Mouse (Mus musculus) intestine, embryonic 14.5 days (tissue): ENCODE data around the gene Tarsl2. TPM values are rescaled to one million over a fixed set of nuclear protein-coding genes. Genes with fewer than 3 reads are reported as not detected.

Source experiments
- ATAC-seq: fragments of 200-750 bp; cut with Nextera tagmentation; replicated peaks from 2 replicates; pipeline ENCODE4 v1.8.0; 2017; ENCODE audit warnings: low read depth, moderate number of reproducible peaks, moderate TSS enrichment, moderate library complexity; ENCODE audit not compliant: low FRiP score, low TSS enrichment
- DNase-seq: peaks from one replicate; pipeline ENCODE4 v3.0.0-alpha.2; 2018; ENCODE audit warnings: low spot score
- H3K27ac ChIP-seq: fragments of 300-500 bp; sonication (generic); 2 replicates; pipeline ENCODE4 v1.5.1; 2014; ENCODE audit warnings: low read depth, mild to moderate bottlenecking, control low read depth
- H3K27me3 ChIP-seq: fragments of 300-500 bp; sonication (generic); replicated peaks from 2 replicates; pipeline ENCODE4 v1.6.1; 2014; ENCODE audit warnings: low read length, control low read depth; ENCODE audit not compliant: control insufficient read depth, insufficient read depth
- H3K36me3 ChIP-seq: fragments of 300-500 bp; sonication (generic); 2 replicates; pipeline ENCODE4 v1.6.1; 2014; ENCODE audit warnings: low read length, control low read depth; ENCODE audit not compliant: control insufficient read depth, insufficient read depth
- H3K4me1 ChIP-seq: fragments of 300-500 bp; sonication (generic); replicated peaks from 2 replicates; pipeline ENCODE4 v1.6.1; 2014; ENCODE audit warnings: low read length, control low read depth, mixed read lengths; ENCODE audit not compliant: control insufficient read depth, insufficient read depth
- H3K4me2 ChIP-seq: fragments of 300-500 bp; sonication (generic); 2 replicates; pipeline ENCODE4 v1.6.1; 2014; ENCODE audit warnings: low read length
- H3K4me3 ChIP-seq: fragments of 300-500 bp; sonication (generic); 2 replicates; pipeline ENCODE4 v1.5.1; 2014; ENCODE audit warnings: low read depth, low read length, control low read depth, mixed read lengths
- H3K9ac ChIP-seq: fragments of 300-500 bp; sonication (generic); 2 replicates; pipeline ENCODE4 v1.6.1; 2014; ENCODE audit warnings: mild to moderate bottlenecking, low read length
- H3K9me3 ChIP-seq: fragments of 300-500 bp; sonication (generic); 2 replicates; pipeline ENCODE4 v1.6.1; 2016; ENCODE audit warnings: low read length, control low read depth; ENCODE audit not compliant: control insufficient read depth
- WGBS: fragments of 180-500 bp; shearing (Covaris S2); extraction: QIAGEN DNeasy Blood & Tissue Kit; methylation state at CpG from one replicate; pipeline ENCODE4 v1.1.7; 2014; 5-methylcytosine and 5-hydroxymethylcytosine counted together
- polyA plus RNA-seq: library from polyadenylated mRNA; unstranded; fragments of >200 nt; fragmentation: Nextera tagmentation; extraction: Ambion mirVana; gene quantifications from 2 replicates; pipeline ENCODE4 v1.2.1, GENCODE M21; 2014

Tarsl2 gene
- polyA plus RNA-seq, 1 experiment from 2014 or later: 8.5 TPM

GRCm38 (mm10) chr7:65735261-65735660 is 90.6 kb downstream of the Tarsl2 start:
- Histone ChIP-seq H3K27ac (no peak overlapping the region), H3K9me3 (no peaks in the 10 kb centered on the region), H3K27me3 (no peaks in the 10 kb centered on the region), H3K36me3 (no peaks in the 10 kb centered on the region), H3K4me2 (no peak overlapping the region), H3K4me3 (no peak overlapping the region), H3K4me1 (no peaks in the 10 kb centered on the region), H3K9ac (no peak overlapping the region)
- ATAC-seq (no peak), DNase-seq (no peak)
- WGBS: 84% methylated on average over 3 of the region's 3 CpGs

DNA sequence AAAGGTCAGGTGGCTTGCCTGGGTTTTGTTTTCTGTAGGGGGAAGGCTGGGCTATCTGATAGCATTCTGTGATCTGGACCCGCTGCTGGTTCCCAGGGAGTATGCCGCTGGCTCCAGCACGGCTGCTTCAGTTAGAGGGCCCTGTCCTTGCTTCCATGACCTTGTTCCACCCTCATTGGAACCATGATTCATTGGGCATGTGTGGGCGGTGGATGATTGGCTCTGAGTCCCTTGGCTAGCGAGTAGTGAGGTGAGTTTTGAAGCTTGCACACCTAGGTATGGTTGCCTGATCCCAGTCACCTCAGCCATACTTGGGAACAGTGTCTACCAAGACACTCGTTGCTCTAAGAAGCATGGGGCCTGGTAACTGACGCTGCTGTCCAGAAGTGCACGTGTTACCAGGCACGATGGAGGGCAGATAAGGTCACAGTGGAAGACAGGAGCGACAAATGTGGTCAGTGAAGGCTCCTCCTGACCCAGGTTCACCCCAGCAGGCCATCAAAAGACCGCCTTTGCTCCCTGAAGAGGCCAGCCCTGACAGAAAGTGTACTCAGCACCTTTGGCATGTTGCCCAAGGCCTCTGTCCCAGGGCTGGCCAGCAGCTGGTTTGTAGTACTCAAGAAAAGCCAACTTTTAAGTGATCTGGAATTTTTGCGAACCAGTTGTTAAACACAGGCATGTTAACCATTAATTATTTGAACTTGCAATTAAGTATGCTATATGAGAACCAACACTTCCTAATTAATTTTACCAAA is 92.8 kb downstream of the Tarsl2 start:
- no peak overlapping the region for H3K9ac ChIP-seq
- no peaks in the 10 kb centered on the region for H3K27me3 ChIP-seq
- no peak overlapping the region for H3K4me3 ChIP-seq
- WGBS: 67% methylated on average over 12 of the region's 12 CpGs
- ATAC-seq (no peak), DNase-seq (no peak)
- no peaks in the 10 kb centered on the region for H3K36me3 ChIP-seq
- no peak overlapping the region for H3K27ac ChIP-seq
- H3K4me2 ChIP-seq: no peak overlapping the region
- H3K4me1 ChIP-seq: no peaks in the 10 kb centered on the region
- H3K9me3 ChIP-seq: no peaks in the 10 kb centered on the region

Other genes starting within 250 kb of the Tarsl2 start
- 15.9 and 21.9 TPM in 2 replicates for gene Tjp1, start 117.1 kb upstream of the Tarsl2 start, polyA plus RNA-seq
- 87.3 and 90.8 TPM in 2 replicates for gene Tm2d3, start 46.3 kb downstream of the Tarsl2 start, polyA plus RNA-seq
- gene Pcsk6, start 216.8 kb downstream of the Tarsl2 start, polyA plus RNA-seq: 3.4 and 3.5 TPM in 2 replicates